Mouse (Mus musculus): ENCODE data around the gene Doc2a. TPM values are rescaled to one million over a fixed set of nuclear protein-coding genes. Genes with fewer than 3 reads are reported as not detected.

Doc2a gene
- polyA plus RNA-seq, 1 experiment from 2014 or later = not detected

Other genes starting within 250 kb of the Doc2a start
- gene Nupr1, start 216.6 kb upstream of the Doc2a start, polyA plus RNA-seq (2015; fragmentation: Nextera tagmentation; extraction: Ambion mirVana) = 14.2 and 19.8 TPM in 2 replicates
- 21.0 and 33.5 TPM in 2 replicates for gene Sgf29, start 198.1 kb upstream of the Doc2a start, polyA plus RNA-seq (2015; fragmentation: Nextera tagmentation; extraction: Ambion mirVana)
- gene Sult1a1, start 171.0 kb upstream of the Doc2a start, polyA plus RNA-seq (2015; fragmentation: Nextera tagmentation; extraction: Ambion mirVana) = 13.0 and 14.2 TPM in 2 replicates
- gene Bola2, start 152.0 kb upstream of the Doc2a start, polyA plus RNA-seq (2015; fragmentation: Nextera tagmentation; extraction: Ambion mirVana) = 87.6 and 98.0 TPM in 2 replicates
- gene Slx1b, start 151.6 kb upstream of the Doc2a start, polyA plus RNA-seq (2015; fragmentation: Nextera tagmentation; extraction: Ambion mirVana) = 6.7 and 7.7 TPM in 2 replicates
- 13.5 and 71.8 TPM in 2 replicates for gene Coro1a, start 139.6 kb upstream of the Doc2a start, polyA plus RNA-seq (2015; fragmentation: Nextera tagmentation; extraction: Ambion mirVana)
- 51.0 and 66.8 TPM in 2 replicates for gene Mapk3, start 87.8 kb upstream of the Doc2a start, polyA plus RNA-seq (2015; fragmentation: Nextera tagmentation; extraction: Ambion mirVana)
- gene Gdpd3, start 81.1 kb upstream of the Doc2a start, polyA plus RNA-seq (2015; fragmentation: Nextera tagmentation; extraction: Ambion mirVana) = 1.2 and 1.3 TPM in 2 replicates
- 78.1 and 90.5 TPM in 2 replicates for gene Ypel3, start 70.5 kb upstream of the Doc2a start, polyA plus RNA-seq (2015; fragmentation: Nextera tagmentation; extraction: Ambion mirVana)
- 0.34 and 0.41 TPM in 2 replicates for gene Tbx6, start 65.9 kb upstream of the Doc2a start, polyA plus RNA-seq (2015; fragmentation: Nextera tagmentation; extraction: Ambion mirVana)
- gene Ppp4c, start 54.9 kb upstream of the Doc2a start, polyA plus RNA-seq (2015; fragmentation: Nextera tagmentation; extraction: Ambion mirVana) = 120 and 149 TPM in 2 replicates
- 0.69 and 1.3 TPM in 2 replicates for gene Fam57b, start 49.7 kb upstream of the Doc2a start, polyA plus RNA-seq (2015; fragmentation: Nextera tagmentation; extraction: Ambion mirVana)
- not detected in 2 replicates for gene 4930451I11Rik, start 15.8 kb upstream of the Doc2a start, polyA plus RNA-seq (2015; fragmentation: Nextera tagmentation; extraction: Ambion mirVana)
- gene Hirip3, start 14.6 kb downstream of the Doc2a start, polyA plus RNA-seq (2015; fragmentation: Nextera tagmentation; extraction: Ambion mirVana) = 14.3 and 24.2 TPM in 2 replicates
- 50.4 and 56.9 TPM in 2 replicates for gene Ino80e, start 15.0 kb downstream of the Doc2a start, polyA plus RNA-seq (2015; fragmentation: Nextera tagmentation; extraction: Ambion mirVana)
- gene Taok2, start 37.3 kb downstream of the Doc2a start, polyA plus RNA-seq (2015; fragmentation: Nextera tagmentation; extraction: Ambion mirVana) = 29.0 and 36.4 TPM in 2 replicates
- gene Tmem219, start 75.5 kb downstream of the Doc2a start, polyA plus RNA-seq (2015; fragmentation: Nextera tagmentation; extraction: Ambion mirVana) = 19.2 and 23.0 TPM in 2 replicates
- 12.3 and 14.8 TPM in 2 replicates for gene Kctd13, start 81.5 kb downstream of the Doc2a start, polyA plus RNA-seq (2015; fragmentation: Nextera tagmentation; extraction: Ambion mirVana)
- gene Asphd1, start 102.2 kb downstream of the Doc2a start, polyA plus RNA-seq (2015; fragmentation: Nextera tagmentation; extraction: Ambion mirVana) = 0.08 and 0.20 TPM in 2 replicates
- gene Sez6l2, start 103.1 kb downstream of the Doc2a start, polyA plus RNA-seq (2015; fragmentation: Nextera tagmentation; extraction: Ambion mirVana) = 0.65 and 0.83 TPM in 2 replicates
- 67.4 and 86.6 TPM in 2 replicates for gene Cdipt, start 128.5 kb downstream of the Doc2a start, polyA plus RNA-seq (2015; fragmentation: Nextera tagmentation; extraction: Ambion mirVana)
- gene Cdiptos, start 128.7 kb downstream of the Doc2a start, polyA plus RNA-seq (2015; fragmentation: Nextera tagmentation; extraction: Ambion mirVana) = 0.85 and 1.6 TPM in 2 replicates
- 14.5 and 18.1 TPM in 2 replicates for gene Mvp, start 167.2 kb downstream of the Doc2a start, polyA plus RNA-seq (2015; fragmentation: Nextera tagmentation; extraction: Ambion mirVana)
- 0.74 TPM in 1 of 2 replicates, not detected in the other for gene Pagr1b, start 169.1 kb downstream of the Doc2a start, polyA plus RNA-seq (2015; fragmentation: Nextera tagmentation; extraction: Ambion mirVana)
- 59.7 and 73.1 TPM in 2 replicates for gene Pagr1a, start 169.9 kb downstream of the Doc2a start, polyA plus RNA-seq (2015; fragmentation: Nextera tagmentation; extraction: Ambion mirVana)
- gene Gm42742, start 173.7 kb downstream of the Doc2a start, polyA plus RNA-seq (2015; fragmentation: Nextera tagmentation; extraction: Ambion mirVana) = 15.7 and 16.6 TPM in 2 replicates
- 1.9 and 4.1 TPM in 2 replicates for gene Prrt2, start 173.8 kb downstream of the Doc2a start, polyA plus RNA-seq (2015; fragmentation: Nextera tagmentation; extraction: Ambion mirVana)
- 35.6 and 53.7 TPM in 2 replicates for gene Maz, start 179.6 kb downstream of the Doc2a start, polyA plus RNA-seq (2015; fragmentation: Nextera tagmentation; extraction: Ambion mirVana)
- 67.5 and 81.9 TPM in 2 replicates for gene Kif22, start 195.1 kb downstream of the Doc2a start, polyA plus RNA-seq (2015; fragmentation: Nextera tagmentation; extraction: Ambion mirVana)
- not detected in 2 replicates for gene Zg16, start 239.9 kb downstream of the Doc2a start, polyA plus RNA-seq (2015; fragmentation: Nextera tagmentation; extraction: Ambion mirVana)
- gene AI467606, start 243.9 kb downstream of the Doc2a start, polyA plus RNA-seq (2015; fragmentation: Nextera tagmentation; extraction: Ambion mirVana) = 1.6 and 6.7 TPM in 2 replicates